Mouse (Mus musculus) gastrocnemius, postnatal 36 days (tissue): ENCODE results near the gene Itih4. TPM values are rescaled to one million over a fixed set of nuclear protein-coding genes. Genes with fewer than 3 reads are reported as not detected.

Experiments
- DNase-seq, 2 experiments: peaks; one replicate each; pipeline ENCODE4 v3.0.0; 2022
- intact Hi-C: fragments of 180-260 bp; cut with DNase I; formaldehyde crosslinking; loops from one replicate; pipeline ENCODE4 v1.15.1; 2025
- total RNA-seq, 2 experiments: library from RNA; stranded (reverse); gene quantifications; 2 replicates each; pipeline ENCODE4 v1.2.3; 2021

Gene Itih4
- total RNA-seq, 2 experiments from 2014 or later, result 0.38 TPM; not detected in 1

DNA sequence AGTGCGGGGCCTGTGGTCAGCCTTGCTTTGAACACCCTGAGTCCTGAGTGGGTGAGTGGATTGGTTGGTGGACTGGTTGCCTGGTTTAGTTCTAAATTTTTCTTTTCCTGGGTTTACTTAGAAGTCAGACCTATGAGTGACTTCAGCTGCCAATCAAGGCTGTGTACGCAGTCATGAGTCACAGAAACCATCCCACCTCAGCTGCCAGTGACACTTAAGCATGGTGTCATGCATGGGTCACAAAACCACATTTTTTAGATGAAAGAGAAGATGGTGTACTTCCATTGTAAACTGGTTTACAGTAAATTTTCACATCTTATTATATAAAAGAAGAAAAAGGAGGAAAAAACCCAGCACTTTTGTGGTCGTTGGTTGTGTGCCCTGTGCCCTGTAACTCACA lies 8.4 kb upstream of the Itih4 start:
- intact Hi-C loops, result no loop called here
- DNase-seq, result no peak

DNA sequence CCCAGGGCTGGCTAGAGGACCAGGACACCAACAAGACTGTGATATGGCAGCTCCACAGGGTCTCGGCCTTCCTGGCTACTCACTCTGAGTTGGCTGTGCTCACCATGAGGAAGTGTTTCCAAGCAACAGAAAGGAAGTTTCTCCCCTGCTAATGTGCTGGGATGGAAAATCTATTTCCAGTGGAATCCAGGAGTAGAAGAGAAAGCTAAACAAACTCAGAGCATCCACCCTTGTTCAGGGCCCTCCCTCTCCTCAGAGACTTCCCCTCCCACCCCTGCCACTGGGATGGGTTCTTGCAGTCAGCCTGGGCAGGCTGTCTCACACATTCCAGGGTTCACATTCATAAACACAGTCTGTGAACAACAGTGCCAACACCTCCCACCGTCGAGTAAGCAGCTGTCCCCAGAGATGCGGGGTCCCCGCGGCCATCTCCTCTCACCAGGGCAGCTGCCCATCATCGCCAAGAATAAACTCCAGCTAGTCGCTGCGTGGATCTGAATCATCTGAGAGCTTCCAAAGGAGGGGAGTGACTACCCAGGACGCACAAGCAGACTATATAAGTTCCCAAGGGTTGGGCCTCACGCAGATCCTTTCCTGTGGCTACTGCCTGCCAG lies 7.2 kb upstream of the Itih4 start, which contains the start of gene Mustn1:
Mustn1 (plus strand) TSS at position 243 of the 614 bp plus-strand sequence.
- intact Hi-C loops, result no loop called here
- DNase-seq, result peak; percentile 57 to 65

DNA sequence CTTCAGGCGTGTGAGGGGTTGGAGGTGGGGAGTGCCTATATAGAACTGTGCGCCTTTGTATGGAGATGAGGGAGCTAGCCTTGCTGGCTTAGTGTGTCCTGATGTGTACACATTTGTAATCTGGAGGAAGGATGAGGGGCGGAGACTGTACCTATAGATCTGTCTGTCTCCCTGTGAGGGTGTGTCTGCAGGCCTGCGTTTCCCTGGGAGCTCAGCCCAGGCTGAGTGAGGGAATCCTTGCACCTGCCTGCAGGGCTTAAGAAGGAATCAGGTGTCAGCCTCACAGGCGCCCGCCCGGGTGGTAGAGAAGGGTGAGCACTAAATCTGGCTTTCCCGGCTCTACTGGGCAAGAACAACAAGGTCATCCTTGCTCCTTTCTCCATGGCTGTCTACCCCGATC lies 6.5 kb upstream of the Itih4 start:
- intact Hi-C loops, result loop anchor here (2.0 to 5.0 kb wide), 4 partner anchors 13 to 287 kb away; partner anchors contain the start of gene Tmem110
- peak in 1 of 2 experiments; percentile 50 for DNase-seq

DNA sequence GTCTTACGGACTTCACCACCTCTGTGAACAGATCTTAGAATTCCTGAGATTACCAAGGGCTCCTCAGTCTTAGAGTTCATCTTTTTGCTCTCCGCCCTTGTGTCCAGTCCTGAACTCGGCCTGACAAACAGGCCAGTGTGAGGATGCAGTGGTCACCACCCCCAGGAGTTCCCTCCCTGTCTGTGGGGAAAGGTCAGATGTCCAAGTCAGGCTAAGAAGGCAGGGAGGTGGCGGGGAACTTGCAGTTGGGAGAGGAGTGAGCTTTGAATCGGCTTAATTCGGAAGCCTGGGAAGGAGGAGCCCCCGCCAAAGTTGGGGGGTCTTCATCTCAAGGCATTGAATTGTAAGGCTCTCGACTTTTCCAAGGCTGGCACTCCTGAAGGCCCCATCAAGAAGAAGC lies 6.0 kb upstream of the Itih4 start:
- no peak for DNase-seq
- intact Hi-C loops, result loop anchor here (2.0 to 5.0 kb wide), 4 partner anchors 13 to 288 kb away; partner anchors contain the start of gene Tmem110

DNA sequence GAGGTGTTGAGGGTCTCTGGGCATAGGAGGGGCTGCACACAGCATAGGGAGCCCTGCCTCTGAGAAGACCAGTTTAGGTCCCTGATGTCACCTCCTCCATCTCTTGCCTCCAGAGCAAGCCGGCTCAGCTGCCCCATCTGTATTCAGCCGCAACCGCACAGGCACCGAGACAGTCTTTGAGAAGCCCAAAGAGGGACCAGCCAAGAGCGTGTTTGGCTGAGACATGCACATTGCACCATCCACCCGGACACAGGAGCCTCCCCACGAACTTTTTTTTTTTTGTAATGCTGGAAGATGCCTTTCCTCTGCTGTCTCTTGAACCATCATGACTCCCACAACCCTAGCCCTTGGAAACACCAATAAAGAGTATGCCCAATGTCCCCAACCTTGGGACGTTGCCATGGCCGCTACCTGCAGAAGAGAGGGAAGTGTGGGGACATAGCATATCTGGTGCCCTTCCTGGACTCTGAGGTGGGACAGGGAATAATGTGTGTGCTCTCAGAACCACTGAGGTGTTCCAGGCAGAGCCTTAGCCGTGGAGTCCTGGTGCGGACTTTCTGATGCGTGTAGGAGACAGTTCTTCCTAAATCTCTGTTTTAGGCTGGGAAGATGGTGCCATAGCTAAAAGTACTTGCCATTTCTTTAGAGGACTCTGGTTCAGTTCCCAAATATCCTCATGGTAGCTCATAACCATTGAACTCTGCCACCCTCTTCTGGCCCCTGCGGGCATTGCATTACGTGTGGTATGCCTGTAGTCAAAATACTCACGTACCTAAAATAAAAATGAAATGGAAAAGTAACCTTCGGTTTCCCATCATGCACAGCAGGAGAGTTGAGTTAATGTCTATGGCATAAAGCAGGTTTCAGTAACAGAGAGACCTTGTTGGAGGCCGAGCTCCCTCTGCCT lies 5.2 kb upstream of the Itih4 start:
- DNase-seq, result peak; percentile 60 to 72
- intact Hi-C loops, result loop anchor here (2.0 to 5.0 kb wide), 4 partner anchors 14 to 289 kb away; partner anchors contain the start of gene Tmem110

DNA sequence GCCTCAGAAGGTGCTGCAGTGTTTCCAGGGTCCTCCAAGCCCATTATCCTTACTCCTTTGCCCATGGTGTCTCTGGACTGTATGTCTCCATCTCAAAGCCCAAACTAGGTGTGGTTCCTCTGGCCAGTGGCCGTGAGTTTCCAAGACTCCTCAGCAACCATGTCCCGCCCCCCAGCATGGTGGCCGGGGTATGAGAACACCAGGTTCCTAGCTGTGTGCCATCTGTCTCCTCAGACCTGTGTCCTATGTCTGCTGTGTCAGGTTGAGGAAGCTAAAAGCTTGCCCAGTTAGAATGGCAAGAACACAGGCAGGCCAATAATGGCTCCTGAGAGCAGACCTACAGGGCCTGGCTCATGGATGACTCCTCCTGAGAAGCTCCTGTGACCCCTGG lies 4.6 kb upstream of the Itih4 start:
- DNase-seq, result no peak
- intact Hi-C loops, result loop anchor here (2.0 to 5.0 kb wide), 4 partner anchors 15 to 289 kb away; partner anchors contain the start of gene Tmem110

DNA sequence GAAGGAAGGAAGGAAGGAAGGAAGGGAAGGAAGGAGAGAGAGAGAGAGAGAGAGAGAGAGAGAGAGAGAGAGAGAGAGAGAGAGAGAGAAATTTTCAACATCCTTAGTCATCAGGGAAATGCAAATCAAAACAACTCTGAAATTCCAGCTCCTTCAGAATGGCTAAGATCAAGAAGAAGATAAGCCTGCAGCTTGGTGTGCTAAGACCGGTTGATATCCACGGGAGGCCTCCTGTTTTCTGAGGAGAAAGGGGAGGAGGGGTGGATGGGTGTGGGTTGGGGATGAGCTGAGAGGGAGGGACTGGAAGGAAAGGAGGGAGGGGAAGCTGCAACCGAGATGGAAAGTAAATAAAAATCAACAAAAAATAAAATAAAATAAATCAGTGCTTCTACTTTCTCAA lies 978 bp upstream of the Itih4 start:
- intact Hi-C loops, result no loop called here
- DNase-seq, result no peak

DNA sequence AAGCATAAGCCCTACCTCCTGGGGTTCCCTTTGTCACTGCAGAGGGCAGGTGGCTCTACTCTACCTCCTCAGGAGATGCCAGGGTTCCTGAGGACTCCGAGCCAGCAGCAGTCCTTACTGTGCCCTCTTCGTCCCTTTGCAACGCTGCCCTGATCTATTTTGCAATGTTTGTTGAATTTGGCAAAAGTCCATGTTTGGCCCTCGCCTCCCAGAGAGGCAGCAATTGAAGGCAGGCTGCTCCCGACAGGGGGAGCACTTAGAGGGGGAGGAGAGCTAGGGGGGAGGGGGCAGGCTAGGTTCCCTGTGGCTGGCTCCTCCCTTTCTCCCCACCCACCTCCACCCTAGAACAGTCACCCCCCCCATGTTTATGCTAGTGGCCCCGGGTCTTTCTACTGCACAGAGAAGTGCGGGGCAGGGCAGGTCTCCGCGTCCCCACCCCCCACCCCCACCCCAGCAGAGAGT lies 2.0 kb downstream of the Itih4 start:
- intact Hi-C loops, result no loop called here
- peak in 1 of 2 experiments; percentile 41 for DNase-seq

DNA sequence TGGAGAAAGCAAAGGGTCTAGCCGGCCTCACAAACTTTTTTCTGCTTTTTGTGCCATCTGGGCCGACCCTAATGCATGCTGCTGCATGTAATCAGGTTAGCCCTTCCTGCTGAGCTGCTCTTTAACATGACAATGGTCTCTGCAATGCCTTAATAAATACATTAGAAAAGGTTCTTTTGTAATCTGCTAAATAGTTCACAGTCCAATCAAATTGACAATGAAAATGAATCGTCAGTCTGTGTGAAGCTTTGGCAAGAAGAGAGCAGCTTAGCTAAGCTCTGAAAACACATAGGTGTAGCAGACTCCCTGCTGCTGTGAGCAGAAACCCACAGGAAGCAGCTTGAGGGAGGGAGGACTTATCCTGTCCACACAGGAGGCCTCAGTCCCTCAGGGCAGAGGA lies 13.7 kb downstream of the Itih4 start:
- no peak for DNase-seq
- intact Hi-C loops, result no loop called here

DNA sequence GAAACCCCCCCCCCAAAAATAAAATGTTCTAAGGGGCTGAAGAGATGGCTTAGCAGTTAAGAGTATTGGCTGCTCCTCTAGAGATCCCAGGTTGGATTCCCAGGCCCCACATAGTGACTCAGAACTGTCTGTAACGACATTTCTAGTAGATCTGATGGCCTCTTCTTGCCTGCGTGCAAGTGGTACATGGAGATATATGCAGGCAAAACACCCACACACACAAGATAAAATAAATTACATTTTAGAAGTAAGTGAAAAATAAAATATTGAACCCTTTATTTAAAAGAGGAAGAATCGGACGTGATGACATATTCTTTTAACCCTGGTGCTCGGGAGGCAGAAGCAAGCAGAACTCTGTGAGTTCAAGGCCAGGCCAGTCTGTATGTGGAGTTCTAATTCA lies 16.4 kb downstream of the Itih4 start:
- intact Hi-C loops, result no loop called here
- no peak for DNase-seq

DNA sequence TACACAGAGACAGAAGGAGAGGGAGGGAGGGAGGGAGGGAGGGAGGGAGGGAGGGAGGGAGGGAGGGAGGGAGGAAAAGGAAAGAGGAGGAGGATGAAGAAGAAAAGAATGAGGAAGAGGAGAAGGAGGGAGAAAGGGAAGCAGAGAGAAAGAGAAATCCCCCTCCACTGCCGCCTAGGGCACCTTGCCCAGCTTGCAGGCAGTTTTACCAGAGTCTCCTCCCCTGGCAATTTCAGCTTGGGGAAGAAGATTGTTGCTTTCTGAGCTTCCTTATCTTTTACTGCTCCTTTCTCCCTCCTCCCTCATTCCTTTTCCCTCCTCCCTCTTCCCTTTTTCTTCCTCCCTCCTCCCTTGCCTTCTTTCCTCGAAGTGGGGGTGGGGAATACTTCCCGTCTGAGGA lies 16.8 kb downstream of the Itih4 start:
- no peak for DNase-seq
- intact Hi-C loops, result no loop called here

DNA sequence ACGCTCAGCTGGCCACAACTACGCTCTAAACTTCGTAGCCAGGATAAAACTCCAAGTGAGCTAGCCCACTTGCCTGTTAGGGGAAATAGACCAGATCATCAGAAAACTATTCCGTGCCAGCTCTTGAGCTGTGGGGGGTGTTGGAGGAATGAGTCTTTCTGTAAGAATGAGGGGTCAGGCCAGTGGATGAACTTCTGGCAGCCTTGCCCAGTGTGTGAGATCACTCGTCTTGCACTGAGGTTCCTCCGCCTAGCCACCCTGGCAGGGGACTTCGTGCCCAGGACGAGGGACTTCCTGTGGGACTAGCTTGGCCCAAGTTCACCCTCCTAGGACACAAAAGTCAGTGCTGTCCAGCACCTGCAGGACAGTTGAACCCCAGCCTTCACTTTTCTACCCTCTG lies 18.0 kb downstream of the Itih4 start:
- intact Hi-C loops, result loop anchor here (2.0 kb wide), 1 partner anchor 48 kb away; no protein-coding TSS in a partner anchor

DNA sequence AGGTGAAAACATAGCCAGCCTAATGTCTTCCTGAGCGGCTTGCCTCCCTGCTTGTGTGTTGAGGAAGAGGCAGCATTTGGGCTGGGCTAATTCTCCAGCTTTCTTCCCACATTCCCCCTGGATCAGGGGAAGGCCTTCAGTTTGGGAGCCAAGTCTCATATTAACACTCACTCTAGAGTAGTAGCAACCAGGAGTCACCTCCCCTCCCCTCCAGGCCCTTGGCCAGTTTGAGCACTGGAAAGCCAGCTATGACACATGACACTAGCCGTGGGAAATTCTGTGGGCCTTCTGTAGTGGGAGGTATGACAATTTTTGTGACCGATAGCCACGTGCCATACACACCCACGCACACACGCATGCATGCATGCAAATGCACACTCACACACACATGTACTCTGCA lies 19.7 kb downstream of the Itih4 start:
- intact Hi-C loops, result no loop called here
- DNase-seq, result no peak

More for the DNA sequence above, 18.0 kb downstream of the Itih4 start:
- DNase-seq, result no peak

DNA sequence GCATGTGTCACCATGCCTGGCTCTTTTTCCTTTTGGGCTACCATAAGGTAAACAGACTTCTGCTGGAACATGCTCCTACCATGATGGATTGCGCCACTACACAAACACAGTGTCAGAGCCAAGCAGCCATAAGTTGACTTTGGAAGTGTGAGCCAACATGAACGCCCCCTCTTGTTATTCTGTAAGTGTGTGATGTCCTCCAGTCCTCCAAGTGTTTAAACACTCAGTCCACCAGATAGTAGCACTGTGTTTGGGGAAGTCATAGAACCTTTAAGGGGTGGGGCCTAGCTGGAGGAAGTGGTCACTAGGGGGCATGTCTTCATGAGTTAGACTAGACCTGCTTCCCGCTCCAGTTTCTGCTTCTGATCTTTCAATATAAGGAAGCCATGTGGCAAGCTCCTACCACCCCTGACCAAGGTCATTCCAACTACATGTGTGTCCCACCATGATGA lies 21.6 kb downstream of the Itih4 start:
- intact Hi-C loops, result no loop called here
- DNase-seq, result no peak

DNA sequence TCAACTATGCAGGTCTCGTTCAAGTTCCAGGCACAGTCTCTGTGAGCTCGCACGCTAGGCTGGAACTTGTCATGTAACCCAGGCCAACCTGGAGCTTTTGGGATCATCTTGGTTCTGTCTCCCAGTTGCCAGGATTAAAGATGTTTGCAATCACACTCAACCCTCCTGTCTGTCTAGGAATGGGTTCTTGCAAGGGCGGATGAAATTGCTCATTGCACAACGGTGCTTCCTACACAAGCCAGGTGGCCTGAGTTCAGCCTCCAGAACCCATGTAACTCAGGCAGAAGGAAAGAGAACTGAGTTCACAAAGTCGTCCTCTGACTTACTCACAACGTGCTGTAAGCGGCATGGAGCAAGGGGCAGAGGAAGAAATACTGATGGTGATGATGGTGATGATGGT lies 24.9 kb downstream of the Itih4 start:
- intact Hi-C loops, result no loop called here
- DNase-seq, result no peak

DNA sequence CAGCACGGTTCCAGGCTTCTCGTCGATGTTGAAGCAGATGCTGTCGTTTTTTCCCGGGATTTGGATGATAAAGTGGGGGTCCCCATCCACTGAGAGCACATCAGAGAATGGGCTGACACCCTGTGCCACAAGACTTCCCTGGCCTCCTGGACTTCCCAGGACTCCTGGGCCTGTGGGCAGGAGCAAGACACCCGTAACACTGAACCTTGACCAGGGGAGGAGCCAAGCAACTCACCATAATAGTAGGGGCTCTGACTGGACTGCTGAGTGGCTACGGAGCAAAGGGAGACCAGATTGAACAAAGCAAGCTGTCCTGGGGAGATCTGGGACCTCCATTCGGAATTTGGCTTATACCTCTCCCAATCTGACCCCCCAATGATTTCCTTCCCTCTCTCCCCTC lies 26.4 kb downstream of the Itih4 start:
- intact Hi-C loops, result no loop called here

DNA sequence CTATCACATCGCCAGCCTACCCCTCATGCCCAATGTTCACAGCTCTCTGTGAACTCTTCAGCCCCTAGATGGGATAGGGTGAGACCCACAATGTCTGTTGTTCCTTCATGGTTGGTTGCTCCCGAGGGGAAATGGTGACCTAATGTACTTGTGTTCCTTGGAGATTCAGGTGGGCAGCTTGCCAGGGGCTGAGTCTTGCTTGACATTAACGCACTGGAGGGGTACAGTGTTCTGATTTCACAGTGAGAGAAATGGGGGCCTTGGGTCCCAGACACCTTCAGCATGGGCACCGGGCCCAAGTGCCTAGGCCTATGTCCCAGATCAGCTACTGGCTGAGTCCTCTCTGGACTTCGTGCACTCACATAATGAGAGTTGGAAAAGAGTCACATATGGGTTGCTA lies 27.1 kb downstream of the Itih4 start:
- no peak for DNase-seq
- intact Hi-C loops, result no loop called here

More for the DNA sequence above, 26.4 kb downstream of the Itih4 start:
- no peak for DNase-seq

DNA sequence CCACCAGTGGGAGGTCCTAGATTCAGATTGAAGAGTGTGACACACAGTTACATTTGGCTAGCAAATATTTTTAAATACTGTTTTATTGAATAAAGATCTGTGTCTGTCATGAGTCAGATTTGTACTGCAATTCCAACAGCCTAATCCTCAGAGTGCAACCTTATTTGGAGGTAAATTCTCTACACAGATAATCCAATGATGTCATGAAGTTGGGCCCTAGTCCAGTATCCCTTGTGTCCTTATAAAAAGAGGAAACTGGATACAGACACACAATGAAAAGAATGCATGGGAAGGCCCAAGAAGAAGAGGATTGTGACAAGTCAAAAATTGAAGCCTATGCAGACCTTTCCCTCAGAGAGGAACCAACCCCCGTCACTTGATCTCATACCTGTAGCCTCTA lies 30.2 kb downstream of the Itih4 start:
- no peak for DNase-seq
- intact Hi-C loops, result no loop called here

DNA sequence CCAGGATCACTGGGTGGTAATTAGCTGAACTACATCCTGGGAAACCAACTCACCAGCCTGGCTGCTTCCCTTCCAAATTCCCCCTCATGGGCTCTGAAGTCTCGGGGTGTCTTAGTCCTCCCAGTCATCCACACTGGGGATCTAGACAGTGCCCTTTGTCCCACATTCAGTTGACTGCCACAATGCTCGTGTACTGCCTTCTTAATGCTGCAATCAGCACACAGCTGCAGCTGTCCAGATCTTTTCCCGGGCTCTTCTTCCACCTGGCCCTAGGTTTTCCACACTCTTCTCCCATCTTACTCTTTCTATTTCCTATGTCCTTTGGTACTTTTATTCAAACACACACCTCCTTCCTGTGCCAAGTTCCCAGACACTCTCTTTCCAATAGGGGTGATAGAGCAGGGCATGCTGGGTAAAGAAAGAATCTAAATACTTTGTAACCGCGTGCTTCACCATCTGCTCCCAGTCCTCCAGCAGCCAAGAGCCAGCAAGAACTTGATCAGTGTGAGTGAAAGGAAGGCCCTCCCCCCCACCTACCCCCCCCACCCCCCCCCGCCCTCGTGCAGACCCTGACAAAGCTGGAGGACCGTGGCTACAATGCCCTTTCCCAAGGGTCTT lies 35.9 kb downstream of the Itih4 start:
- intact Hi-C loops, result no loop called here
- DNase-seq, result no peak

DNA sequence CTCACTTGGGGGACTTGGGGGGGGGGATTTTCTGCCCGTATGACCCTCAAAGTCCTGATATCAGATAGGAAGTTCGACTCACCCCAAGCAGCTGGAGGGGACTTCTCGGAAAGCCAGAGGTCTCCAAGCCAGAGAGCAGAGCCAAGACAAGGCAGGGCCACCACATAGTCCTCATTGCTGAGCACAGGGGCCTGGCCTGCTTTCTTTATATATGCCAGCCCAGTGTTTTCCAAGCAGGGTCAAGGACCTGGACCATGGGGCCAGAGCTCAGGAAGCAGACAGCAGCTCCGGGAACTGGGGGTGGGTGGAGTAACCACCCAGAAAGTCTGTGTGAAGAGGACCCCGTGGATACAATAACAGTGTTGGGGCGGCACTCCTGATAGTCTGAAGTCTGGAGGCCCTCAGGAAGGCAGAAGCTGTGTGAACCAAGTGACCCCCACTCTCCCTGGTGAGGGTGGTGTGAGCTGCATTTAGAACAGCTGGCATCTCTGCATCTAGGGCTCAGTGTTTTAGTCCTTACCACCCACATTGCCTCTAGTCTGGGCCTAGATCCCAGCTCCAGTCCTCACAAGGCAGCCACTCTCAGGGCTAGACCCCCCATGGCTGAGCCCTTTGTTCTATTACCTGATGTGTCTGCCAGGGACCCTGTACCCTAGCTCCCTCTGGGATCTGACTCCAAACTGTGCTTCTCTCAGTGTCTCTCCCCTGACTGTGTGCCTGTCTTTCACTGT lies 37.3 kb downstream of the Itih4 start, which contains the start of gene Itih3:
Itih3 (minus strand) TSS at position 386 of the 731 bp plus-strand sequence.
- intact Hi-C loops, result no loop called here

More for the DNA sequence above, 37.3 kb downstream of the Itih4 start, which contains the start of gene Itih3:
- DNase-seq, result no peak
